Mouse (Mus musculus) hindbrain, embryonic 10.5 days (tissue): Measurements from ENCODE around the gene Slc38a1. TPM values are rescaled to one million over a fixed set of nuclear protein-coding genes. Genes with fewer than 3 reads are reported as not detected.

ENCODE experiments used
- DNase-seq: peaks from one replicate; pipeline ENCODE4 v3.0.0-alpha.2; 2017; ENCODE audit warnings: low spot score
- H3K27ac ChIP-seq: fragments of 300-500 bp; sonication (generic); 2 replicates; pipeline ENCODE4 v1.5.1; 2016; ENCODE audit warnings: mild to moderate bottlenecking, moderate library complexity
- H3K27me3 ChIP-seq: fragments of 300-500 bp; sonication (generic); 2 replicates; pipeline ENCODE4 v1.6.1; 2016; ENCODE audit warnings: mild to moderate bottlenecking; ENCODE audit not compliant: poor library complexity, insufficient read depth, severe bottlenecking
- H3K36me3 ChIP-seq: fragments of 300-500 bp; sonication (generic); 2 replicates; pipeline ENCODE4 v1.6.1; 2016; ENCODE audit warnings: mild to moderate bottlenecking, moderate library complexity
- H3K4me1 ChIP-seq: fragments of 300-500 bp; sonication (generic); replicated peaks from 2 replicates; pipeline ENCODE4 v1.6.1; 2016; ENCODE audit warnings: mild to moderate bottlenecking
- H3K4me3 ChIP-seq: fragments of 300-500 bp; sonication (generic); 2 replicates; pipeline ENCODE4 v1.5.1; 2016; ENCODE audit warnings: mild to moderate bottlenecking, moderate library complexity
- H3K9me3 ChIP-seq: fragments of 300-500 bp; sonication (generic); 2 replicates; pipeline ENCODE4 v1.6.1; 2016; ENCODE audit warnings: mild to moderate bottlenecking, moderate library complexity
- WGBS: fragments of 180-500 bp; shearing (Covaris S2); methylation state at CpG from one replicate; pipeline ENCODE4 v1.1.7; 2016; 5-methylcytosine and 5-hydroxymethylcytosine counted together
- polyA plus RNA-seq: library from polyadenylated mRNA; unstranded; fragments of >200 nt; fragmentation: Nextera tagmentation; extraction: Ambion mirVana; gene quantifications from 2 replicates; pipeline ENCODE4 v1.2.1, GENCODE M21; 2016

Gene Slc38a1
- polyA plus RNA-seq, 1 experiment from 2014 or later, result 109 TPM

- no peaks in the 10 kb centered on the region for H3K27me3 ChIP-seq
- DNase-seq, result no peak
- peaks cover 10% of the 10 kb centered on the region for H3K4me1 ChIP-seq
- H3K4me3 ChIP-seq, result no peak overlapping the region
- no peak overlapping the region for H3K27ac ChIP-seq
- WGBS, result 88% methylated on average over 13 of the region's 13 CpGs
- no peaks in the 10 kb centered on the region for H3K9me3 ChIP-seq
- H3K36me3 ChIP-seq, result peaks cover 9% of the 10 kb centered on the region
Observed at GRCm38 (mm10) chr15:96568271-96568982, 74.3 kb downstream of the Slc38a1 start.

DNA sequence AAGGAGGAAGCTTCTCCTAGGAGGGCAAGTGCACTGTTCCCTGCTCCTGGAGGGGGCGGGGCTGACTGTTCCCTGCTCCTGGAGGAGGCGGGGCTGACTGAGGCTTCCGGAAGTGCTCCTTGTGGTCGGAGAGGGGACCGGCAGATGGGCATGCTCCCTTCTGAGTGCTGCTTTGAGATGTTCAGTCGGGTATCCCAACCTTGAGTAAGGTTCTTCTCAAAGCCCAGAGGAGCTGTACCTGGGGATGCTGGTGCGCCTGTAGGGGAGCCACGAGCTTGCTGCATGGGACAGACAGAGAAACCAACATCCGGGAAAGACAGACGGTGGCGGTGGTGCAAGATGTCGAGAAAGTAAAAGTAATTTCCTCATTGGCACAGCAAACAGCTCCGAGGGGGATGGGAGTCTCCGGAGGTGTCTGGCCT, 75.9 kb downstream of the Slc38a1 start:
- peaks cover 10% of the 10 kb centered on the region for H3K4me1 ChIP-seq
- peak; percentile 73 for DNase-seq
- H3K4me3 ChIP-seq, result peak overlapping the region; percentile 52
- peak overlapping the region; percentile 82 for H3K27ac ChIP-seq
- no peaks in the 10 kb centered on the region for H3K36me3 ChIP-seq
- H3K27me3 ChIP-seq, result no peaks in the 10 kb centered on the region
- WGBS, result 10% methylated on average over 14 of the region's 14 CpGs
- no peaks in the 10 kb centered on the region for H3K9me3 ChIP-seq

DNA sequence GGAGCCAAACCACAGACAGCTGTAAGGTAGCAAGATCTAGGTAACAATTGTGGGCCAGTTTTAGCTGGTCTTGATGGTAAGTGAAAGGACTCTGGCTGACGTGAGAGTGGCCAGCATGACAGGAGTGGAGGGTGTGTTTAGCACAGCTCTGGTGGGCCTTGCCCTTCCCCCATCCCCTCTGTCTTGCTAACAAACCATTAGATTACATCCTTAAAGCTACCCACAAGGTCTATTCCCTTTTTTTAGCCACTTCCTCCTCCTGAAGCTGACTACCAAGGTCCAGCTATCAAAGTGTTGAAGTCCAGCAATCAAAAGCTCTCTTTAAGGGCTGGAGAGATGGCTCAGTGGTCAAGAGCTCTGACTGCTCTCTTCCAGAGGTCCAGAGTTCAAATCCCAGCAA, 78.9 kb downstream of the Slc38a1 start:
- Histone ChIP-seq H3K36me3 (no peaks in the 10 kb centered on the region), H3K4me1 (peaks cover 10% of the 10 kb centered on the region), H3K4me3 (no peak overlapping the region), H3K27ac (no peak overlapping the region), H3K27me3 (no peaks in the 10 kb centered on the region), H3K9me3 (no peaks in the 10 kb centered on the region)
- no peak for DNase-seq
- 67% methylated on average over 1 of the region's 1 CpGs for WGBS

DNA sequence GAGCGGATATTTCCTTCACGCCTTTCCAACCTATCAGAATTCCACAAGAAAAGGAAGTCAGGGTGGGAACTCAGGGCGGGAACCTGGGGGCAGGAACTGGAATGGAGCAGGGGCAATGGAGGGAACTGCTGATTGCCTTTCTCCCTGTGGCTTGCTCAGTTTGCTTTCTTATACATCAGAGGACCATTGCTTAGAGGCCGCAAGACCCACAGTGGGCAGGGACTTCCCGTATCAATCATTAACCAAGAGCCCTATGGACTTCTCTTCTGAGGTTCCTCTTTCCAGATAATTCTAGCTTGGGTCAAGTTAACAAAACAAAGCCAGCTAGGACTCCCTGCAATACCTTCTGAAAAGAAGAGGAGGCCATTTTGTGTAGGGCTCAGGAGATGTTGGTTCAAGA, 80.2 kb downstream of the Slc38a1 start:
- Histone ChIP-seq H3K4me3 (no peak overlapping the region), H3K36me3 (no peaks in the 10 kb centered on the region), H3K27ac (no peak overlapping the region), H3K9me3 (no peaks in the 10 kb centered on the region), H3K4me1 (peaks cover 10% of the 10 kb centered on the region), H3K27me3 (no peaks in the 10 kb centered on the region)
- 92% methylated on average over 5 of the region's 5 CpGs for WGBS
- DNase-seq, result no peak

- H3K4me3 ChIP-seq, result no peak overlapping the region
- 91% methylated on average over 14 of the region's 14 CpGs for WGBS
- no peak for DNase-seq
- no peaks in the 10 kb centered on the region for H3K36me3 ChIP-seq
- no peaks in the 10 kb centered on the region for H3K27me3 ChIP-seq
- H3K27ac ChIP-seq, result no peak overlapping the region
- no peaks in the 10 kb centered on the region for H3K4me1 ChIP-seq
- H3K9me3 ChIP-seq, result no peaks in the 10 kb centered on the region
Observed at GRCm38 (mm10) chr15:96560576-96561298, 82.0 kb downstream of the Slc38a1 start.

GRCm38 (mm10) chr15:96551569-96552380, 90.9 kb downstream of the Slc38a1 start:
- Histone ChIP-seq H3K9me3 (no peaks in the 10 kb centered on the region), H3K4me1 (peaks cover 12% of the 10 kb centered on the region; the same call in 1 of the 2 replicates), H3K4me3 (no peak overlapping the region), H3K27me3 (no peaks in the 10 kb centered on the region), H3K36me3 (no peaks in the 10 kb centered on the region), H3K27ac (no peak overlapping the region)
- WGBS, result 63% methylated on average over 9 of the region's 9 CpGs
- peak; percentile 50 for DNase-seq

- H3K4me1 ChIP-seq, result peaks cover 12% of the 10 kb centered on the region; the same call in 1 of the 2 replicates
- no peak overlapping the region for H3K27ac ChIP-seq
- no peaks in the 10 kb centered on the region for H3K9me3 ChIP-seq
- no peaks in the 10 kb centered on the region for H3K27me3 ChIP-seq
- H3K4me3 ChIP-seq, result no peak overlapping the region
- H3K36me3 ChIP-seq, result no peaks in the 10 kb centered on the region
- no peak for DNase-seq
- 89% methylated on average over 8 of the region's 8 CpGs for WGBS
Observed at GRCm38 (mm10) chr15:96551107-96551506, 91.6 kb downstream of the Slc38a1 start.

DNA sequence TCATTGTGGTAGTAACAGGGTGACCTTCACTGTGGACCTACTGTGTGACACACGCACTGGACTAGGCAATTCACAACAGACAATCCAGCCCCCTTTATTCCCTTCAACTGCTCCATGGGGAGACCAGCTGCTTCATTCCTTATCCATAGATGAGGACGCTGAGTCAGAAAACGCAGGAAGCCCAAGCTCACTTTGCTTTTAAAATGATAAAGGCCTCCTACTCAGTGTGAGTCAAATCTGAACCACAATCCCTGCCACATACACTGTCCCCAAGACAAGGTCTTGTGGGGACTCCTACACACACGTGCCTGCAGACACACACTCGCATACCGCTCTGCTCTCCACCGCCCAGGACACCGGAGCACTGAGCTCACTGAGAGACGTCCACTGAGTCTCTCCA, 94.3 kb downstream of the Slc38a1 start:
- no peak overlapping the region for H3K4me3 ChIP-seq
- WGBS, result 82% methylated on average over 9 of the region's 9 CpGs
- H3K27me3 ChIP-seq, result no peaks in the 10 kb centered on the region
- peaks cover 12% of the 10 kb centered on the region; the same call in 1 of the 2 replicates for H3K4me1 ChIP-seq
- peak overlapping the region; percentile 57; the same call in 1 of the 2 replicates for H3K27ac ChIP-seq
- no peaks in the 10 kb centered on the region for H3K36me3 ChIP-seq
- H3K9me3 ChIP-seq, result no peaks in the 10 kb centered on the region
- DNase-seq, result no peak

DNA sequence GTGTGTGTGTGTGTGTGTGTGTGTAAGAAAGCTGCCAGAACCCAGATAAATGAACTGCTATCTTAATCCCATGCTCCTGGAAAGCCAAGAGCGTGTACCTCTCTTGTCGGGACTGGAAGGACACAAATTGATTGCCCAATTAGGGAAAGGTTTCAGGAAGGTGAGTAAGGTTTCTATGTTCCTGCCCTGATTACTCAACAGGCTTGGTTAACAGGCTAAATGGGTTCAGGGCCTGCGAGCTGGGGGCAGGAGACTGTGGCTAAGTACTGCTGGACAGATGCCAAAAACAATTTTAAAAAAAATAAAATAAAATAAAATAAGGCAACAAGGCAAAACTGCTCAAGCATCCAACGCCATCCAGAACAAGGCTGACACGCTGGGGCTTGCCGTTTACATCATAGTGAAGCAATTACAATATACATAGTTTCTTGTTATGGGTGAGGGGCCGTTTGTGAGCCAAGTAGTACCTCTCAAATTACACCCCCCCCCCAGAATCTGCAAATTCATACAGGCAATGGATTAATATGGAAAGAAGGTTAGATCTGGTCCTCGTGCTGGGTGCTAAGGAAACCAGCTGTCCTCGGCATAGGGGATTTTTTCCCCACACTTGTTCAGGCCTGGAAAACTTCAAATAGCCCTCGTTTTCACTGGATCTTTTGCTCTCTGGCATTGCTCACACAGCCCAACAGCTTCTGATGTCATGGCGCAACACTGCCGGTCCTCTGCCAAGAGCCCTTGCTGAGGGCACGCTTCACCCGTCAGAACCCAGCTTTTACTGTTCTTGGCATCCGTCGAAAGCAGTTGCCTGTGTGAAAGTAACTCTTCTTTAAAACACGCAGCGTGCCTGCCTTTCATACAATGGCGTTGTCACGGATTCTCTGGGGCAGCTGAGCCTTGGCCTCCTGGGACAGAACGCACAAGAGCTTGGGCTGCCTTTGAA, 95.2 kb downstream of the Slc38a1 start:
- H3K36me3 ChIP-seq, result no peaks in the 10 kb centered on the region
- peak overlapping the region; percentile 72 for H3K27ac ChIP-seq
- H3K4me3 ChIP-seq, result no peak overlapping the region
- peaks cover 12% of the 10 kb centered on the region; the same call in 1 of the 2 replicates for H3K4me1 ChIP-seq
- DNase-seq, result no peak
- no peaks in the 10 kb centered on the region for H3K27me3 ChIP-seq
- H3K9me3 ChIP-seq, result no peaks in the 10 kb centered on the region
- WGBS, result 66% methylated on average over 21 of the region's 21 CpGs

DNA sequence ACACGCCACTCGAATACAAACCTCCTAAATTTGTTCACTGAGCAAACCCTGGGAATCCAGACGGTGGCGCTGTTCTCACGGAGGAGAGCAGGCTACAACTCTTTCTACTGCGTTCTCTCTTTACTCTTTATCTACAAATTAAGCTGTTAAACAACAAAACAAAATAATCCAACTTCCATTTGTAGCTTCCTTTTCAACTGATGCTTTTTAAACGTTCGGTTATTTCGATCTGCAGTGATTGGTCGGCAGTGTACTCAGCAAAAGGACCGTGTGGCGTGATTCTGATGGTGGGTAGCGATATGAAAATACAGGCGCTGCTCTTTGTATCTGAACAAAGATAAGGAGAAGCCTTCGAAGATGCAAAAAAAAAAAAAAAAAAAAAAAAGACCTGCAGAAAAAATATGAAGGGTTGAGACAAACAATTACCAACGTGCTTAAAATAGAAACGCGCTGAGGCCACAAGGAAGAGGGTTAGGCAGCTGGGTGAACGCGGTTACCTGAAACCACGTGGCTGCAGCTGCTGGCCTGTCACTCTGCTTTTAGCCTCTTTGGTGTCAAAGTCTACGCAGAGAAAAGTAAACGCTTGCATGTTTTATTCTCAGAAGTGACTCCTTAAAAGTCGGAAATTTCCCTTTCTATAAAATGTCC, 99.4 kb downstream of the Slc38a1 start:
- 4% methylated on average over 24 of the region's 24 CpGs for WGBS
- peak; percentile 78 for DNase-seq
- Histone ChIP-seq H3K4me3 (peak overlapping the region; percentile 51), H3K4me1 (peaks cover 9% of the 10 kb centered on the region; the same call in 1 of the 2 replicates), H3K27me3 (no peaks in the 10 kb centered on the region), H3K9me3 (no peaks in the 10 kb centered on the region), H3K27ac (peak overlapping the region; percentile 81; the same call in 1 of the 2 replicates), H3K36me3 (no peaks in the 10 kb centered on the region)

DNA sequence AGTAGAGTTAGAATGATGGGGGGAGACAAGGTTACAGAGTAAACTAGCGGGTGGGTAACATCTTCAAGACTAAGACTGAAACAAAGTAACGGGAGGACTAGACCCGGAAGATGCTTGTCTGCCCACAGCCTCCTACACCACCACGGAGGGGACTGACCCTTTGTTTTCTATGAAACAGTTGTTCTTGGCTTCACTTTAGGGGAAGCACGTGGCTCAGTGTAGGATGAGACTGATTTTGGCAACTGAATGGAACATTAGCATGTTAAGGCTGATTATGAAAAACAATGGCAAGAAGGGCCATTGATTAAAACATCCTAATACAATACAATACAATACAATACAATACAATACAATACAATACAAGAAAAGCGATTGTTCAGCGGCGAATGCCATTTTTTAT, 100.6 kb downstream of the Slc38a1 start:
- WGBS, result 73% methylated on average over 8 of the region's 8 CpGs
- Histone ChIP-seq H3K4me1 (no peaks in the 10 kb centered on the region; the same call in 1 of the 2 replicates), H3K27me3 (no peaks in the 10 kb centered on the region), H3K9me3 (no peaks in the 10 kb centered on the region), H3K27ac (no peak overlapping the region; the same call in 1 of the 2 replicates), H3K36me3 (no peaks in the 10 kb centered on the region), H3K4me3 (no peak overlapping the region)
- no peak for DNase-seq
